Mouse (Mus musculus) activated CD4-positive, CD25-positive, alpha-beta regulatory T cell, adult 4 months (primary cell): ENCODE data around the gene Lpar5. TPM values are rescaled to one million over a fixed set of nuclear protein-coding genes. Genes with fewer than 3 reads are reported as not detected.
A peak's percentile ranks its signal among the peaks of the same experiment; 100 is the strongest.

Experiments used
- ATAC-seq: one replicate; pipeline ENCODE4 v1.8.0; 2017
- polyA plus RNA-seq, 2 experiments: library from polyadenylated mRNA; unstranded; fragments of 100-300 nt; shearing (Covaris generic); gene quantifications; one replicate each; pipeline ENCODE4 v1.2.1; 2017

The Lpar5 gene
- polyA plus RNA-seq, 2 experiments from 2014 or later, result 8.6 to 9.5 TPM

- no peak for ATAC-seq
Measured at GRCm38 (mm10) chr6:125087937-125088336, 20.2 kb downstream of the Lpar5 start.

DNA sequence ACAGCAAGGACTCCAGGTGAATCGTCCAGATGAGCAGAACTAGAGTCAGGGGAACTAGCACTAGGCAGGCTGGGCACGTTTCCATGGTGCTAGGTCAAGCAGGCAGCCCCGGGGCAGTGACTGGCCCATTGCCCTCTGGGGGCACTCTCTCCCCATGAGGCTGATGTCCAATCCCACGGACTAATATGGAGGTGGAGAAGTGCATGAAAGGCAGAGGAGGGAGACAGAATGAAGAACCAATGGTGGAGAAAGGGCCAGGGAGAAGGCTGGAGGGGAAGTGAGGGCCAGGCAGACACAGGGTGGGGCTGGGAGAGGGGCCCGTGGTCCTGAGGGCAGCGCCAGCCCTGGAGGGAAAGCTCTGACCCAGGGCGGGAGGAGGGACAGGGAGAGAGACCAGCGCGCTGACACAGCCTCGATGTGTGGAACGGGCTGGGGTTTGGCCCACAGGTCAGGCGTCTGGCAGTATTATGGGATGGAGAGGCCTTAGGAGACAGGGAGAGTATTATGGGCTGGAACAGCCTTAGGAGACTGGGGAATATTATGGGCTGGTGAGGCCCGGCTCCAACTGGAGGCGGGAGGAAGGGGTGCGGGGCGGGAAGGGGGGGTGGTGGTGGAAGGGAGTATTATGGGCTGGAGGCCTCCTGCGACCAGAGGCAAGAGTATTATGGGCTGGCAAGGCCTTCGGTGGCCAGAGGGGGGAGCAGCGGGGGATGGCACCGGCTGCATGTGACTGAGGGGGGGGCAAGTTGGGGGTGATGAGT, 21.0 kb downstream of the Lpar5 start:
- no peak for ATAC-seq

DNA sequence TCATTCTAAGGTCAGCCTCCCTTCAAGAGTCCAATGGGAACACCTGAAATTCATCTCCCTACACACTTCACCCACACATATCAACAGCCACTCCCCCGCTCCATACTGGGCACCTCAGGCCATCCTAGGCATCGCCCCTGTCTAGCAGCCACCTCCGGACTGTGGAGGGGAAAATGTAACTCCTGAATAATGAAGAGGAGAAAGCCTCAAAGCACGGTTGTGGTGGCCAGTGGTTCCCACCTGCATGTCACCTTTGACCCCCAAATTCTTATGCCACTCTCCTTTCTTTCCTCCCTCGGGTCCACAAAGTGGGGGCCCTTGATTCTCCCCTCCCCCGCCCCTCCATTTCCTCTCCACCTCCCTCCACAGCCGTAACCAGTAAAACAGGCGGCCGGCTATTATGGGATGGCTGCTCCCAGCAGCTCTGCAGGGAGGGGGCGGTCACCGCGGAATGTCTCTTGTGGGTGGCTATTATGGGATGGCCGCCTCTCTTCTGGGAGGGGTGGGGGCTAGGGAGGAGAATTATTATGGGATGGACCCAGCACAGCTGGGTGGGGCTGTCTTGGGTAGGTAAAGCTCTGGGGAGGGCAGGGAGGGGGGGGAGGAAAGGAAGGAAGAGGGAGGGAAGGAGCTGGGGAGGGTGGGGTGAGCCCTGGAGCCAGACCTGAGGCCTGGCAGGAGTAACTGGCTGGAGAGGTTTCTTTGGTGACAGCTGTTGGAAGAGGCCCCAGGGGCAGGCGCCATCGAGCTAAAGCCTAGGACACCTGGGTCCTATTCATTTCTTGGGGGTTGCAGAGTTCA, 22.0 kb downstream of the Lpar5 start:
- ATAC-seq, result peak; percentile 12

GRCm38 (mm10) chr6:125090341-125091085, 22.8 kb downstream of the Lpar5 start:
- ATAC-seq, result no peak

GRCm38 (mm10) chr6:125092372-125092771, 24.7 kb downstream of the Lpar5 start:
- ATAC-seq, result no peak

DNA sequence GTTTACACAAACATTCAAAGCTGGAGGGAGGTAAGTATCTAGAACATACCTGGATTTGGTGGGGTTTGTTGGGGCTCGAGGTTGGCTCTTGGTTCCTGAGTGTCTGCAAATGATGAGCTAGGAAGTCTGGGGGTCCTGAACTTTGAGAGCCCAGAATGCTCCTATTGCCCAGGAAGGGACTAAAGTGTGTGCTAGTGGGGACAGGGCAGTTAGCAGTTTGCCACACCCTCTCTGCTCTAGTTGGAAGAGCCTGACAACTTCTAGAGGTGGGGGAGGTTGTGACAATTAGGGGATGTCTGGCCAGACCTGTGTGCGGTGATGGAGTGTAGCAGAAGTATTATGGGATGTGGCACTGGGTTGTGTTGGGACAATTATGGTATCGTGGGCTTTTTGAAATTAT, 27.1 kb downstream of the Lpar5 start:
- ATAC-seq, result no peak

DNA sequence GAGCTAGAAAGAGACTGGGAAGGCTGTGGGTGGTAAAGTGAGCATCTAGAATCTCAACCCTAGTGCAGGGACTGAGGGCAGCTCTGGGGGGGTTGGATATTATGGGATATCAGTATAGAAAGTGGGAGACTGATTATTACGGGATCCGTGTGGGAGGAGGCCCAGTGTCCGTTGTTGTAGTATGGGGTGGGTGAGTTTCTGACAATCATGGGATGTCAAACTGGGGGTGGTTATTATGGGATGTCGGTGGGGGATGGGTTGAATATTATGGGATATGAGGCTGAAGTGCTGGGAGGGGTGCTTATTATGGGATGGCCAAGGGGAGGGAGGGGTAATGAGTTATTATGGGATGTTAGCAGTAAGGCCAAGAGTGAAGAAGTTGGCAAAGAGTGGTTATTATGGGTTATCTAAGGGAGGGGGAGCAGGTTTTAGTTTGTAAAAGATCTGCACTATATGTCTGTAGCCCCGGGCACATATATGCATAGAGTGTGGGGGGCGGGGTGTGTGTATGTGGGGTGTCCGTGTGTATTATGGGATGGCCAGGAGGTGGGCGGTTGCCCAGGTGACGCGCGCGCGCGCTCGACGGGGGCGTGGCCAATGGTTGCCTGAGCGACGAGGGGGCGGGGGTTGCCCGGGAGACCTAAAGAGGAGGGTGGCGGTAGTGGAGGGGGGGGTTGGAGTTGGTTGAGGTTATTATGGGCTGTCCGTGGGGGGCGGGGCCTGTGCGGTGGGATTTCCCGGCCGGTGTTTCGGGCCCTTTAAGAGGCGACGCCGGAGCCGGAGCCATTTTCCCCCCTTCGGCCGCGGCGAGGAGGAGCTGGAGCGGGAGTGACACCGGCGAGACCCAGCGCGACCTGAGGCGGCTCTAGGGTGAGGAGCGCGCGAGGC, 27.9 kb downstream of the Lpar5 start, which contains the start of gene Chd4:
Gene Chd4, plus strand, starts transcription at position 591 of the 888 bp plus-strand sequence.
- ATAC-seq, result peak; percentile 50

DNA sequence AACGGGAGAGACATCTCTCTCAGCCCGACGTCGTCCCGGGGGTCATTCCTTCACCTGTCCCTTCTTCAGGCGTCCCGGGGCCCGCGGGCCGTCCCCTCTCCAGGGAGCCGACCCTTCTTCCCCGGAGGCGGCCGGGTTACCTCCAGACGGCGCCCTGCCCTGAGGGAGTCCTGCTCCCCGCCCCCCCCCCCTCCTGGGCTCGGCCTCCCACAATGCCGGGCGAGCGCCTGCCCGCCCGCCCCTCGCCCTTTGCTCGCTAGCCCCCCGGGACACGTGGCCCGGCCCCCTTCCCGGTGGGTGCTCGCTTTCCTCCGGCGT, 28.5 kb downstream of the Lpar5 start:
- no peak for ATAC-seq

GRCm38 (mm10) chr6:125096597-125097345, 29.1 kb downstream of the Lpar5 start:
- peak; percentile 26 for ATAC-seq

DNA sequence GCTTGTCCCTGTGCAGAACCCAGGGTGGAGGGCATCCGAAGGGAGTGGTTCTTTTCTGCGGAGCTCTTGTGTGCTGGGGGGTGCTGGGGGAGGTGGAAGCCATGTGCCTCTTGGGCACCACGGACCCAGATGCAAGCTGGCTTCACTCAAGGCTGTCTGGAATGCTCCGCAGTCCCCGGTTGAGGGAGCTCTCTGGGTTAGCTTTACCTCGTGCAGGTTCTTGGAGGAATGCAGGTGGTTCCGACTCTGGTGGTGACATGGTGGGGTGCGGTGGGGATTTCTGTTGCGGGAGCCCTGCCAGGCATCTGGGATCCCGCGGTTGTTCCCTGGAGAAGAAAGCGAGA, 29.6 kb downstream of the Lpar5 start:
- no peak for ATAC-seq

- no peak for ATAC-seq
Measured at GRCm38 (mm10) chr6:125097951-125098350, 30.2 kb downstream of the Lpar5 start.

DNA sequence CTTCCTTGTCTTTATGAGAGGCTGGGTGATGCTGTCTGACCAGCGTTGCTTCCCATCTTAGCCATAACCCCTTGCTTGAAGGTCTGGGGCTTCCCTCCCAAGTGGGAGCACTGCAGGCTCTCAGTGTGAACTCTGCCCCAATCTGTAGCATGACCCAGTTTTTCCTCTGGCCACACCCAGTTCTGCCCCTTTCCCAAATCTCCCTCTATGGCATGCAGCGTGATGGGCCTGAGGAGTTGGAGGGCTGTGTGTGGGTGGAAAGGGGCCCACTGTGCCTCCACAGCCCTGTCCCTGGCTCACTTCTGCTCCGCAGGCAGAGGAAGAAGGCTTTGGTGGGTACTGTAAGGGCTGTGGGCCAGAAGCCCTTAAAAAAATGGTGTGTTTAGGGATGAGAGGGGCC, 30.8 kb downstream of the Lpar5 start:
- no peak for ATAC-seq

GRCm38 (mm10) chr6:125099421-125099971, 31.8 kb downstream of the Lpar5 start:
- peak; percentile 53 for ATAC-seq

- ATAC-seq, result no peak
Measured at GRCm38 (mm10) chr6:125101444-125101843, 33.7 kb downstream of the Lpar5 start.

DNA sequence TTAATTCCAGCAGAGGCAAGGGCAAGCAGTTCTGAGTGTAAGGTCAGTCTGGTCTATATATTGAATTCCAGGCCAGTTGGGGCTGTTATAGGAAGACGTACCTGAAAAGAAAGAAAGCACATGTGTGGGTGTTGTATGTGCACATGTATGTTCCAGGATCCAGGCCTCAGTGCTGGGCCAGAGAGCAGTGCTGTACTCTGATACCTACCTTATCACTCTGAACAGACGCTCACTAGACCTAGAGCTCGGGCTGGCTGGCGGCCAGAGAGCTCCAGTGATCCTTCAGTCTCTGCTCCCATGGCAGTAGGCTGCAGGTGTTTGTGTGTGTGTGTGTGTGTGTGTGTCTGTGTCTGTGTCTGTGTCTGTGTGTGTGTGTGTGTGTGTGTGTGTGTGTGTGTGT, 36.5 kb downstream of the Lpar5 start:
- no peak for ATAC-seq

GRCm38 (mm10) chr6:125107705-125108104, 40.0 kb downstream of the Lpar5 start:
- no peak for ATAC-seq

- no peak for ATAC-seq
Measured at GRCm38 (mm10) chr6:125109371-125109770, 41.7 kb downstream of the Lpar5 start.

DNA sequence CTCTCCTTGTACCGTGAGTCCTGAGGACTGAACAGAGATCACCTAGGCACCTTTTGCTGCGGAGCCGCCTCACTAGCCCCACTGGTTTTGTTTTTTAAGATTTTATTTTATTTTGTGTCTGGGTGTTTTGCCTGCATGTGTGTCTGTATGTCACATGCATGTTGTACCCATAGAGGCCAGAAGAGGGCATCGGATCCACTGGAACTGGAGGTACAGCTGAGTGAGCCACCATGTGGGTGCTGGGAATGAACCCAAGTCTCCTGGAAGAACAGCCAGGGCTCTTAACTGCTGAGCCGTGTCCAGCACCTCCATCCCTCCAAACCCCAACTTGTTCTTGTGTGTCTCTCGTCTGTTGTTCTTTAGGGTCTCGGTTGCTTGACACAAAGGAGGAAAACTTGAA, 43.2 kb downstream of the Lpar5 start:
- ATAC-seq, result no peak

GRCm38 (mm10) chr6:125112553-125112952, 44.8 kb downstream of the Lpar5 start:
- ATAC-seq, result no peak

DNA sequence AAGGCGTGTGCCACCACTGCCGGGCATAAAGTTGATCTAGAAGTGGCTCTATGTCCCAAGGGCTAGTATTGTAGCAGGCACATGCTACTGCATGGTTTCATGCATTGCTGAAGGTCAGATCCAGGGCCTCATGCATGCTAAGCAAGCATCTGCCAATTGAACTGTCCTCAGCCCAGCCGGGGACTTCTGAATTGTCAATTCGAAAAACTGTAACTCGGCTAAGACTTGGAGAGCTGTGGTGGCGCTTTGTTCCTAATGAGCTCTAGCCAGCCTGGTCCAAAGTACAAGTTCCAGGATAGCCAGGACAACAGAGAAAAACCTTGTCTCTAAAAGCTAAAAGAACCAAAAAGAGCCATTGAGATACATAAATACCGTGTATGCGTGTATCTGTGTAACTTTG, 51.7 kb downstream of the Lpar5 start:
- no peak for ATAC-seq

- no peak for ATAC-seq
Measured at GRCm38 (mm10) chr6:125128724-125129123, 61.0 kb downstream of the Lpar5 start.
